ENCODE assay signal across 15 mouse cellular contexts in genomic region chr19:57191109-57191508, GRCm38 (mm10).
"Had no signal": no experiment of that assay in that cellular context is flagged by ENCODE, and none has a peak within 500 bp of the region (broad histone marks: within the 10 kb centered on the region; RNA-seq: fewer than 3 reads in every experiment).

No protein-coding gene starts in this region.

- H3K4me1 ChIP-seq: neural tube, embryonic 12.5 days; neural tube, embryonic 13.5 days; stomach, embryonic 15.5 days had no signal

- H3K27me3 ChIP-seq: stomach, embryonic 15.5 days had no signal

- H3K36me3 ChIP-seq: neural tube, embryonic 12.5 days; neural tube, embryonic 13.5 days; neural tube, embryonic 15.5 days; stomach, embryonic 15.5 days had no signal

- DNase-seq: retina, postnatal 1 day; right cerebral cortex, adult 18-20 months; right cerebral cortex, postnatal 25 days; right cerebral cortex, postnatal 4 days; spleen, adult 18-20 months; thymus, adult 18-20 months; thymus, adult 2 months; thymus, postnatal 14 days; thymus, postnatal 25 days; thymus, postnatal 36 days; thymus, postnatal 4 days had no signal

- H3K9ac ChIP-seq: neural tube, embryonic 12.5 days; neural tube, embryonic 13.5 days; neural tube, embryonic 15.5 days; stomach, embryonic 15.5 days had no signal

- H3K4me2 ChIP-seq: neural tube, embryonic 12.5 days; neural tube, embryonic 13.5 days; neural tube, embryonic 15.5 days; stomach, embryonic 15.5 days had no signal

- H3K4me3 ChIP-seq: neural tube, embryonic 12.5 days; neural tube, embryonic 13.5 days; neural tube, embryonic 15.5 days; stomach, embryonic 15.5 days had no signal

- H3K27ac ChIP-seq: neural tube, embryonic 12.5 days; neural tube, embryonic 13.5 days; neural tube, embryonic 15.5 days; stomach, embryonic 15.5 days had no signal

- H3K9me3 ChIP-seq: neural tube, embryonic 12.5 days; neural tube, embryonic 13.5 days; neural tube, embryonic 15.5 days; stomach, embryonic 15.5 days had no signal
